Mouse (Mus musculus): ENCODE data around the gene Srr.

DNA sequence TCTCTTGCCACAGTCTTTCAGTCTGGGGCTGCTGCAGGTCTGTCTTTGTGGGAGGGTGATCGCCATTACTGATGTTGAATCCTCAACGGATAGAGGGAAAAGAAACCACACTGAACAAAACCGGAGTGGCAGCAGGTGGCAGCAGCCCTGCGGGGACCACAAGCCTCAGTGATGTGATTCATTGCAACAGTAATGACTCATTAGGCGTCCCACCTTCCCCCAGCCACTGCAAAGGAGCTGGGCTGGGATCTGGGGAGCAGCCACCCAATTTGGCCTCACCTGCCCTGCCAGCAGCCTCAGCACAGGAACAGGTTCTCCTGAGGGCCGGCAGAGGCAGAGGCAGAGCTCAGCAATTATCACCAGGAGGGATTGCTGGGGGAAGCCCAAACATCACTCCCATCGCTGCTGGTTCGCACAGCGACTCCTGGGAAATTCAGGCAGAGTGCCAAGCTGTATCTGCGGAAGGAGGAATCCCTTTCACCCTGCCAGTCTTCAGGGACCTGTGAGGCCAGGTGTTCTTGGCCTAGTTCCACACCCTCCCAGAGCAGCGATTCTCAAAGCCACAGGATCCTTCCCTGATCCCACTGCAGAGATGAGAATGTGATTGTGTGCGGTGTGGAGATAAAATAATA is 54.6 kb downstream of the Srr start:
- TF ChIP-seq GATA1 (IDR thresholded peaks at IDR 0.05; ENCODE audit: low read length) (no peak), TAL1 (IDR thresholded peaks at IDR 0.05; ENCODE audit: low read length) (no peak)
